Mouse (Mus musculus) adipocyte (in vitro differentiated cells): ENCODE results near the gene Mpv17.

ENCODE experiments used
- DNase-seq: peaks from one replicate; pipeline ENCODE4 v3.0.0-alpha.2; 2016; ENCODE audit warnings: low spot score

The Mpv17 gene

DNA sequence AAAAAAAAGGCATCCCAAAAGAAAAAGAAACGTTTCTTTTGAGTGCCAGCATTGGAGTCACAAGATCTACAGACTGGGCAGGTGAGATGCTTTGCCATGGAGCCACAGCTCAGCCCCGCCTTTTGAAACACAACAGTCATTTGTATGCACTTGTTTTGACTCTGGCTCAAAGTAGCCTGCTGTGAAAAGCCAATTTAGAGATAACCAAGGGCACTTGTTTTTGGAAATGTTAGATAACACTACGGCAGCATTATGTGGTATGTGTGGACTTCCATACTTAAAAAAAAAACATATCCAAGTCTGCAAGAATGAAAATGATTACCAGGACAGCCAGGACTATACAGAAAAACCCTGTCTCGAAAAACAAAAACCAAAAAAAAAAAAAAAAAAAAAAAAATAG is 29.6 kb upstream of the Mpv17 start:
- no peak for DNase-seq

DNA sequence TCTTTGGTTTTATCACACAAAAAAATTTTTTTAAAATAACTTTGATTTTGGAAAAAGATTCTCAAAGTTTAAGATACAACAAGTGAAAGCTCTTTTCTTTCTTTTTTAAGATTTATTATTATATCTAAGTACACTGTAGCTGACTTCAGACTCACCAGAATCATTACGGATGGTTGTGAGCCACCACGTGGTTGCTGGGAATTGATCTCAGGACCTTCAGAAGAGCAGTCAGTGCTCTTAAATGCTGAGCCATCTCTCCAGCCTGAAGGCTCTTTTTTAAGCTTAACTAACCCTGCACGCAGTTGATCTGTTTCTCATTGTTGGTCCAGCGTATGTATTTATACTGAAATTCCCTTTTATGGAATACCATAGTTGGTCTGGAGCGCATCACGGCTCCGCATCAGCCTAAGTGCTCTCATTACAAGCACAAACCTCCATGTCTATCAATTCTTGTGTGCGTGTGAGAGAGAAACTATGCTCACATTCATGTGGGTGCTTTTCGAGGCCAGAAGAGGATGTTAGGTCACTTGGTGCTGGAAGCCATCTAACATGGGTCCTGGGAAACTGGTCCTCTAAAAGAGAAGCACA is 27.2 kb upstream of the Mpv17 start:
- no peak for DNase-seq

DNA sequence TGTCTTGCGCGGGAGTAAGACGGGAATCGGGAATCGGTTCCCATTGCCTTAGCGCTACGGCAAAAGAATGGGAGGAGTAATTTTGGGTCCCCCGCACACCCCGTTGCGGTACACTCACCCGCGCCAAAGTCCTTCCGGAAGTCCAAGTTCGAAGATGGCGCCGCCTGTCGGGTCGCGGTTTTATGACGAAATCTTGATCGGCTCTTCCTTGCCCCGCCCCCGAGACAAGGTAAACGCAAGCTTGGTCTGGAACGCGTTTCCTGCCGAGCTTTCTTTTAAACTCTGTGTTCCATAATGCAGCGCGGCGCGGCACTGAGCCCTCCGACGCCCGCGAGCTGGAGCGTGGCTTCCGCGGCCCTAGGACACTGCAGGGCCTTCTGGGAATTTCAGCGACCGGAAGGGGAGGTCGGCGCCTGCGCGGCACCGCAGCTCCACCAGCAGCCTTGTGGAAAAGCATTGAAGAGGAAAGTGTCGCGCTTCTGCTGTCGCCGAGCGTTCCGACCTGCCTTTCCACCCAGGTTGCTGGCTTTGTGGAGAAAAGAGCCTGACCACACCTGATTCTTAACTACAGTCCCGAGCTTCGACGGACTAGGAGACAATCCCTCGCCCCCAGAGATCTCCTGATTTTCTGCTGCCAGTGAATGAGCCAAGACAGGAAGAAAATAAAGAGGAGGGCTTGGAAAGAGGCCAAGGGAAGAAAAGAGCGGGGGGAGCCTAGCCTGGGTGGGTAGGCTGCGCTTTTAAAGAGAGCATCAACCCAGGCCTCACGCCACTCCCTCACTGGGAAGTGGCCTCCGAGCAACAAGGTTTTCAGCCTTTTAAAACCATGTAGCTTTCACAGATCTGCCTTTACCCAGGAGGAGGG is 25.9 kb upstream of the Mpv17 start, which contains the start of the genes Gm29609 and Gtf3c2:
Gene Gm29609, minus strand, starts transcription at position 146 of the 865 bp plus-strand sequence.
Gene Gtf3c2, minus strand, starts transcription at position 379 of the 865 bp plus-strand sequence.
- peak; percentile 97 for DNase-seq

DNA sequence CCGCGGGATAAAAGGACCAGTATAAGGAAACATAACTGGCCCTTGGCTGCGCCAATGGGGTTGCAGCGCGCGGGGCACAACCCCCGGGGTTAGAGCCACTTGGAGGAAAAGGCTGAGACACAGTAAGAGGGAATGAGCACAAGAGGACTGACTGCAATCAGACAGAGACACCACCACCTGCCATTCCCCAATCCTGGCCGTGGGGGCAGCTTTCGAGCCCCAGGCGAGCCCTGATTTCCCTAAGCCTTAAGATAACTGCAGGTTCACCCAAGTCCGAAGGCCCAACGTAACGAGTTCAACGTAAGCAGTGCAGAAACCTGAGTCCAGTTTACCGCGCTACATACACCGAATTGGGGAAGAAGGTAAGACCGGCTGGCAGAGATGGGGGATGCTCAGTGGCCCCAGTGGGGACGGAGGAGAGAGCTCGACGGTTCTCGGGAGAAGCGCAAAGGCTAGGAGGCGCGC is 25.3 kb upstream of the Mpv17 start:
- peak; percentile 59 for DNase-seq

DNA sequence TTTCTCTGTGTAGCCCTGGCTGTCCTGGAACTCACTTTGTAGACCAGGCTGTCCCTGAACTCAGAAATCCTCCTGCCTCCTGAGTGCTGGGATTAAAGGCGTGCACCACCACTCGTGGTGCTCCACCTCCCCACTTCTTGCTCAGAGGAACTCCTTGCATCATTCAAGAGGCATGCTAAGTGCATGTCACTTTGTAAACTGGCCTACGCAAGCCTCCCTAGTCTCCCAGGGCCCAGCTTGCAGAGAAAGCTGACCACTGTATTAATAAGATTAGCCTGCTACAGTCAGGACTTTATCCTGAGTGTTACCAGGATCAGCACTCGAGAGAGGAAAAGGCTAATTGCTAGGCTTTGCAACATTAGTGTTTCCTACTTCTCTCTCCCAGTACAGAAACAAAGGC is 14.6 kb upstream of the Mpv17 start:
- no peak for DNase-seq

DNA sequence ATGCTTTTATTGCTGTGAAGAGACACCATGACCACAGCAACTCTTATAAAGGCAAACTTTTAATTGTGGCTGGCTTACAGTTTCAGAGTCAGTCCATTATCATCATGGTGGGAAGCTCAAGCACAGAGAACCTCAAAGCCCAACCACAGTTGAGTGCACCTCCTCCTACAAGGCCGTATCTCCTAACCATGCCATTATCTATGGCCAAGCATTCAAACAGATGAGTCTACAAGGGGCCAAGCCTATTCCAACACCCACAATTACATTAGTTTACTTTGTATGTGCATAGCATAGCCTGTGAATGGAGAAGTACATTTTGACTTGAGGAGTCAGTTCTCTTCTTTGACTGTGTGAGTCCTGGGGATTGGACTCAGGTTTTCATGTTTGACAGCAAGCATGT is 10.8 kb upstream of the Mpv17 start:
- no peak for DNase-seq

DNA sequence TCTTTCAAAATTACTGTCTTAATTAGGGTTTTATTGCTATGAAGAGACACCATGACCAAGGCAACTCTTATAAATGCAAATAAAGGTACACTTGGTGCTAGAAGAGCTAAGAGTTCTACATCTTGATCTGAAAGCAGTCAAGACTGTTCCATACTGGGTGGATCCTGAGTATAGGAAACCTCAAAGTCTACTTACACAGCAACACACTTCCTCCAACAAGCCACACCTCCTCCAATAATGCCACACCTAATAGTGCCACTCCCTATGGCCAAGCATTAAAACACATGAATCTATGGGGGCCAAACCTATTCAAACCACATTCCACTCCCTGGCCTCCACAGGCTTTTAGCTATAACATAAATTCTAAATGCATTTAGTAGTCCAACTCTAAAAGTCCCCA is 8.4 kb upstream of the Mpv17 start:
- DNase-seq, result no peak

DNA sequence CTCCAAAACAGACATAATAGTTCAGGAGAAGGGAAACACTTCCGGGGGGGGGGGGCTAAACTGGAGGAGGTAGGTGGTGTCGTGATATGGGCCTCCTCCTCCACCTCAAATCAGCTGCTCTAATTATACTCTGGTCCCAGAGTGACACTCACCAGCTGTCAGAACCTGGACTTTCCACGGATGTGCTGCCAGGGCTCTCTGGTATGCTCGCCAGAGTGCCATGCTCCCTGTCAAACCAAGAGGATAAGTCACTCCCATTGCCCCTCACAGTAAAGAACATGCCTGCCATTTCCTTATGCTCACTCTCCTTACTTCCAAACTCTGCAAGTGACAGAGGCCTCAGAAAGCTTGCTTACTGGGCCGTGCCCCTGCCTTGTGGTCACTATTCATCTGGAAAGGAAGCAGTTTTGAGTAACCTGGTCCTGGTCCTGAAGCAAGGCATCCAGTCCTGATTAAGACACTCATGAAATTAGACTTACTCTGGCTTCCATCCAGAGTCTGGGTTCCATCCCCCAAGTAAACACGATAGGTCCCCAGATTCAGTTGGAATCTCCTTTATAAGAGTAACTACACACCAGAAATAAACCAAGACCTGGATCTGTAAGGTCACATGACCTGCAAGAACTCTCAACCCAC is 417 bp downstream of the Mpv17 start:
- no peak for DNase-seq

DNA sequence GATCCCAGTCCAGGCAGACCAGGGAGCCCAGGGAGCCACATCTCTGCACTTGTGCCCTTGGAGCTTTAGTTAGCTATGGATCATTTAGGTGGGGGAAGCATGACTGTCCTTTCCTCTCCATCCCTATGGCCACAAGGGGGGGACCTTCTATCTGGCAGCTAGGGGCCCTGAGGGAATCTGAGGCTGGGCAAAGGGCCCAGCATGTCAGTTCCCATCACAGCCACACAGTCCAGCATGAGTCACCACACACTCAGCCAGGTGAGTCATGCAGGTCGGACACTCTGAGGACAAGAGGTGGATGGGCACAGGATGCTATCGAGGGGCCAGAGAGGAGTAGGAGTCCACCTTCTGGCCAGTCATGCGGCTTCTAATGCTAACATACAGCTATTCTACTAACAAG is 2.3 kb downstream of the Mpv17 start:
- DNase-seq, result peak; percentile 55

DNA sequence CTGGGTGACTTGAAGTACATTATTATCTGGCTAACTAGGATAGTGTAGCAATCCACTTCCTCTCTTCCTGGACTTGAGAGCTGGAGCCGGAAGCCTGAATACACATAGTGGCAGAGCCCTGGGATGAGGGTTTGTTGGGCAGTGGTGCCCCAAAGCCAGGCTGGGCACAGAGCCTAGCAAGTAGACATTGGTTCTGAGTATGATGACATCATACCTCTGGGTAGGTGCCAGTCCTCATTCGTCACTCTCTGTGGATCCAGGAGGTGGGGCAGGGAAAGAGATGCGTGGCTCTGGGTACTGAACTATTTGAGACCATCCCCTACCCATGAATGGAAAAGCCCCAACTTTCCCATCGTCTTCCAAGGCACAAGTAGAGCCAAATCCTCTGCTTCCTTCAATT is 4.3 kb downstream of the Mpv17 start:
- DNase-seq, result peak; percentile 75

DNA sequence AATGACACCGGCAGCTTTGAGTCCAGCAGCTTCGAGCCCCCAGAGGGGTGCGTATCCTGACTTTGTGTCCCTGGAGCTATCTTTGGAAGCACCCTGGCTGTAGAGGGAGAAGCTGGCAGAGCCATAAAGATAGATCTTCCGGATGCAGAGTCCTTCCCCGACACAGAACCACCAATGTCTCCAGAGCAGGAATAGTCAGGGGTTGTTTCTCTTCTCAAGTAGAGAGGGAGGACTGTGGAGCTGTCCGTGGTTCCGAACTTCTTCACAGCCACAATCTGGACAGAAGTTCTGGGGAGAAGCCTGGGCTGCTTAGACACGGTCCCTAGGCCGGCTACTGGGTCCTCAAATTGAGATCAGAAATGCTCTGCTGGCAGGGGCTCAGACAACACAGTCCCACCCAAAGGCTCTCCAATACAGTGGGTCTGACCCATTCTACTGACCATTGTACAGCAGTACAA is 15.1 kb downstream of the Mpv17 start:
- peak; percentile 35 for DNase-seq

DNA sequence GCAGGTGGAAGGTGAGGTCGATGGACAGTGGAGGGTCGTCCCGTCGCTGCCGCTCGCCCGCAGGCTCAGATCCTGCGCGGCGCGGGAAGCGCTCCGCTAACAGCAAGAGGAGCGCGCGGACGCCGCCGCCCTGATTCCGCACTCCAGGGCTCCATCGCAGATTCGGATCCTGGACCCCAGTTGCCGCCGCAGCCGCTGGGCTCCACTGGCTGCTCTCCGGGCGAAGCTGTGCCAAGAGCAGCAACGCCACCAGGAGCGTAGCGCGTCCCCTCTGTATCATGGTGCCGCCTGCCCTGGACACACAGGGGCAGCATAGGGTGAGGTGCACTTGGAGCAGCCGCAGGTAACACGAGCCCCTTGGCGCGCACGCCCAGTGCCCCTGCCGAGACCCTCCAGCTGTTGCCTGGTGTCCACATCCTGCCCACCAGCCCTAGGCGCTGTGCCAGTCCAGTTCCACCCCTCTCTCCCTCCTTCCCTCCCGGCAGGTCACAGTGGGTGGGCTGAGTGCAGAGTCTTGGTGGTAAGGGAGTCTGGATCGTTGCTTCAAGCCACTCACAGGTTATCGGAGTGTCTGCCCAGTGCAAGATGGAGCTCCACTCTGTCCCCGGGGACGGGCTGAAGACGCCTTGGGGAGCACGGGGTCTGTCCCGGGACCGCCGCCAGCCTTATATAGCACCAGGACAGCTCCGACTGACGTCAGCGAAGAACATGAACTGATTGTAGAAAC is 15.6 kb downstream of the Mpv17 start, which contains the start of gene Ucn:
Gene Ucn, minus strand, starts transcription at position 589 of the 727 bp plus-strand sequence.
- no peak for DNase-seq

DNA sequence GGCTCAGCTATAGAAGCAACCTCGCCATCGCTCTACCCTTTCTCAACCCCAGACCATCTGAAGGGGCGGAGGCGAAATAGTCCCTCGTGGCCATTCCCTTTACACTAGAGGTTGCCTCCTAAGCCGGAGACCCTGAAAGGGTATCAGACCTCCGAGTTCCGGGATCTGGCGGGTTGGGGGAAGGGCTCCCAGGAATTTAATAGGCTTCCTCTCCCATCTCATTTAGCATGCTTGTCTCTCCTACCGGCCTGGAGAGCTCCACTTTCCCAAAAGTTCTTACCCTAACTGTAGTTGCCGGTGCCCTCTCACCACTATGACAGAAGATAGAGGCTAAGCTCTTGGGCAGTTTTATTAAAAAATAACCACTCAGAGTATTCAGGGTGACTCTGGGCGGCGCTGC is 16.4 kb downstream of the Mpv17 start:
- DNase-seq, result no peak

DNA sequence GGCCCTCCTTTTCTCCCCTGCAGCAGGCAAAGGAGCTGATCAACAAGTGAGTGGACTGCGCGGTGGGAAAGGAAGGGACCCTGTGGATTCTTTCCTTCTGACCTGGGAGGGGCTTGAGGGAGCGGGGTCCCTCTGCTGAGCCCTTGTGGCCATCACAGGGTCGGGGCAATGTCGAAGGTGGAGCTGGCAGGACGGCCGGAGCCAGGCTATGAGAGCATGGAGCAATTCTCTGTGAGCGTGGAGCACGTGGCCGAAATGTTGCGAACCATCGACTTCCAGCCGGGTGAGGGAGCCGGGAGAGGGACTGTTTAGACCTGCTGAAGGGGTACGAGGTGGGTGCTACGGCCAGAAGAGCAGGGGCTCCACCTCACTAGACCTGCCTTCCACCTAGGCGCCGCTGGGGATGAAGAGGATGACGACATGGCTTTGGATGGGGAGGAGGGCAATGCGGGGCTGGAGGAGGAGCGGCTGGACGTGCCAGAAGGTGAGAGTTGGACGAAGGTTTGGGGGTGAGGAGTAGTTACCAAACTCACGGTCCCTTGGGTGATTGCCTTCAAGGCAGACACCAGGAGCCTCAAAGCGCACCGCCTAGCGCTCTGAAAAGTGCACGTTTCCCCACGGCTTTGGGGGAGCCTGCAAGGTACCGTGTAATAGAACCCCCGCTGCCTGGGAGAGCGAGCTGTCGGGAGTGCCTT is 17.2 kb downstream of the Mpv17 start:
- no peak for DNase-seq

DNA sequence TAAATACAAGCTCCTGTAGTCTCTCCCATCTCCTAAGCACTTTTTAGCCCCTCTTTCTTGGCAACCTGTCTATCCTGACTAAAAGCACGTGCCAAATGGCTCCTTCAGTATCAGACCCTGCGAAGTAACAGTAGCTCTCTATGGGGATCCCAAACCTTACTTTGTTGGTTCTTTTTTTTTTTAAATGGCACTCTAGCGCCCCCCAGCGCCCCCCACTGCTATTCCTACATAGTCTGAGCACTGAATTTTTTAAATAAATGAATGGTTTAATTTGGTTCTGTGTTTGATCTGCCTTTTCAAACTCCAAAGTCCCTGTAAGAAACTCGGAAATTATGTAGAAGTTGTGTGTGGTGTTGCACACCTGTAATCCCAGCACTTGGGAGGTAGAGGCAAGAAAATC is 28.0 kb downstream of the Mpv17 start:
- no peak for DNase-seq

DNA sequence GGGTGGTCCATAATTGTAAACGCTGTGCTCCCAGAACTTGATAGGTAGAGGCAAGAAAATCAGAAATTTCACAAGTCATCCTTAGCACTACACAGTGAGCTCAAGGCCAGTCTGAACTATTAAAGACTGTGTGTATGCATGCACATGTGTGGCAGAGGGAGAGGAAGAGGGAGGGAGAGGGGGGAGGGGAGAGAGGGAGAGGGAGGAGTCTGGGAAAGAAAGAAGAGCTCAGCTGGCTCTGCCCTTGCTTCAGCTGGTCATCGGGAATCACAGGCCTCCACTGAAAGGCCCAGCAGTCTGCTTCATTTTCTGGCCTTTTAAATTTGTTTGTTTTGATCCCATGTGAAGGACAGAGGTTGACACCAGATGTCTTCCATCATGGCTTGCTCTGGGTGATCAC is 30.6 kb downstream of the Mpv17 start:
- peak; percentile 20 for DNase-seq

DNA sequence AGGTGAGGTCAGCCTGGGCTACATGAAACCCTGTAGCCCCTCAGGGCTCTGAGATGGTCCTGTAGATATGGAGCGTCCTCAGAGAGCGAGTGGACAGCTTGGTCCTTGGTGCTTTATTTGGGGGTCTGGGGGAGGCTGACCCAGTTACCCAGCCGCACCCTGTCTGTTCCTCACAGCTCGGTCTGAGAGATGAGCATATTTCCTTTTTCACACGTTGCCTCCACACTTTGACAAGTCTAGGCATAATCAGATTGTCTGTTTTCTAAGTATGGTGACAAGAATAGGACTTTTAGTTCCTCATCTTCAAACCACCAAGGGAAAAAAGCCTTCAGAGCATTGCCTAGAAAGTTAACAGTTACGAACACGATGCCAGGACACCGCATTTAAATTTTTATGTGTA is 32.9 kb downstream of the Mpv17 start:
- no peak for DNase-seq

DNA sequence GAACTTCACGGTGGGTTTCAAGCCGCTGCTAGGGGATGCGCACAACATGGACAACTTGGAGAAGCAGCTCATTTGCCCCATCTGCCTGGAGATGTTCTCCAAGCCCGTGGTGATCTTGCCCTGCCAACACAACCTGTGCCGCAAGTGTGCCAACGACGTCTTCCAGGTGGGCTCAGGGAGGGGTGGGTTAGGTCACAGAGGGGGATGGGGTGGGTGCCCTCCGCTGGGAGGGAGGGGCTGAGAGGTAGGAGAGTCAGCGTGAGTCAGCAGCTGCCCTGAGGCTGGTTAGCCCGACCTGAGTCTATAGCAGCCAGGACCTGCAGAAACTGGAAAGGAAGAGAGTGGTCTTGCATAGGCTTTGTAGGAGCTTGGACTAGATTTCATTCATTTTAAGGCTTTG is 37.1 kb downstream of the Mpv17 start:
- DNase-seq, result no peak

DNA sequence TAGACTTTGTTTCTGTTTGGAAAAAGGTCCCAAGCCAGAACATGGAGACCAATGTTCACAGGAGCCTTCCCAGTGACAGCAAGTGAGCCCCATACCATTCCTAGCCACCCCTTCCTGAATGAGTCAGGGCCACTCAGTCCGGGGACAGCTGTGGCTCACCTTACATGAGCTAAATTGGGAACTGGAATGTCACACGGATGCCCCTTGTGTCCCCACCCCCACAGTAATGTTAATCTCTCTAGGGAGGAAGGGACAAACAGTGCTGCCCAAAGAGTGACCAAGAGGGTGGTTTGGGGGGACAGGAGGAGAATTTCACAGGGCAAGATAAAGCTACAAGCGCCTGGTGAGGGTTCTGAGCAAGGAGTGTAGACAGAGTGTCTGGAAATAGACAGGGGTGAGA is 37.7 kb downstream of the Mpv17 start, which contains the start of gene Trim54:
Gene Trim54, plus strand, starts transcription at position 359 of the 400 bp plus-strand sequence.
- no peak for DNase-seq

DNA sequence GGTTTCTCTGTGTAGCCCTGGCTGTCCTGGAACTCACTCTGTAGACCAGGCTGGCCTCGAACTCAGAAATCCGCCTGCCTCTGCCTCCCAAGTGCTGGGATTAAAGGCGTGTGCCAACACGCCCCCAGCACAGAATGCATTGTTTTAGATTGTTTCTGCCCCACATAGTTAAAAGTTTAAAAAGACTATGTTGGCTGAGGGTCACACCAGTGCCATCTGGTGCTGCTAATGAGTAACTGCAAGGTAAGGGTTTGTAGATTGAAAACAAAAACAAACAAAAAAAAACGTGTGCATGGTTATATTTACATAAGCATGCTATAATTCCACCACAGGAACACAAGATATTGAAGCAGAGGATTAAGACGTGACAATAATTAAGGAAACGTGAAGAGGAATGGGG is 43.3 kb downstream of the Mpv17 start:
- DNase-seq, result peak; percentile 50

DNA sequence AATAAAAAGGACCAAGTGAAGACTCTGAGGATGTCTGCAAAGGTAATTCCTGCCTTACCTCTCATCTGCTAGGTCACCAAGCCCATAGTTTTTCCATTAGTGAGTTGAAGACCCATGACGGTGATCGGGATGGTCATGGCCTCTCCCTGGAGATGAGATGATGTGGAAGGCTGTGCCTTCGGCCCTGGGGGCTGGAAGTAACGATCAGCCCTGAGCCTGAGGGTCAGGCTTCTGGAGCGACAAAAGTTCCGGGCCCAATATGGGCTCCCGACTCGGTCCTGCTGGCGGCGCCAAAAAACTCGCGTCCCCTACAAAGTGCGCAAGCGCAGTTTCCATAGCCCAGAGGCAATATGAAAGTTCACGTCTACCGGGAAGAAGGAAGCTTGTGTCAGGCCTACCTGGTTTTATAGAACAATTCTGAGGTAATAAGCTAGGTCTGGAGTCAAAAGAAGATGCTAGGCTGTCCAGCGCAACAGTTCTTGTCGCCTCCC is 46.0 kb downstream of the Mpv17 start, which contains the start of gene Slc30a3:
Gene Slc30a3, minus strand, starts transcription at position 238 of the 491 bp plus-strand sequence.
- DNase-seq, result no peak
